Mouse (Mus musculus): ENCODE results near the gene Sdccag8. TPM values are rescaled to one million over a fixed set of nuclear protein-coding genes. Genes with fewer than 3 reads are reported as not detected.
"Not testable (repeated sequence)": the region's sequence is repeated elsewhere in the genome, so short reads cannot be mapped to it uniquely, and the experiment has no call there.

Gene Sdccag8
- total RNA-seq, 2 experiments from 2014 or later, result 11.2 to 12.7 TPM

GRCm38 (mm10) chr1:176826931-176827330, 12.5 kb downstream of the Sdccag8 start:
- intact Hi-C loops (cut with DNase I), result no loop called here
- DNase-seq (ENCODE audit: extremely low spot score in 1 of 2, low spot score in 2 of 2), result no peak

- DNase-seq (ENCODE audit: extremely low spot score in 1 of 2, low spot score in 2 of 2), result no peak
- intact Hi-C loops (cut with DNase I), result no loop called here
Measured at GRCm38 (mm10) chr1:176827365-176827764, 12.9 kb downstream of the Sdccag8 start.

GRCm38 (mm10) chr1:176827945-176828485, 13.6 kb downstream of the Sdccag8 start:
- intact Hi-C loops (cut with DNase I), result no loop called here

GRCm38 (mm10) chr1:176828666-176829065, 14.2 kb downstream of the Sdccag8 start:
- intact Hi-C loops (cut with DNase I), result no loop called here
- no peak for DNase-seq (ENCODE audit: extremely low spot score in 1 of 2, low spot score in 2 of 2)

More at GRCm38 (mm10) chr1:176827945-176828485, 13.6 kb downstream of the Sdccag8 start:
- DNase-seq (ENCODE audit: extremely low spot score in 1 of 2, low spot score in 2 of 2), result no peak

- intact Hi-C loops (cut with DNase I), result no loop called here
- no peak for DNase-seq (ENCODE audit: extremely low spot score in 1 of 2, low spot score in 2 of 2)
Measured at GRCm38 (mm10) chr1:176832071-176832470, 17.6 kb downstream of the Sdccag8 start.

GRCm38 (mm10) chr1:176832607-176833006, 18.1 kb downstream of the Sdccag8 start:
- intact Hi-C loops (cut with DNase I), result no loop called here
- no peak for DNase-seq (ENCODE audit: extremely low spot score in 1 of 2, low spot score in 2 of 2)

- intact Hi-C loops (cut with DNase I), result no loop called here
- no peak for DNase-seq (ENCODE audit: extremely low spot score in 1 of 2, low spot score in 2 of 2)
Measured at GRCm38 (mm10) chr1:176833257-176833656, 18.8 kb downstream of the Sdccag8 start.

- intact Hi-C loops (cut with DNase I), result no loop called here
Measured at GRCm38 (mm10) chr1:176833948-176834347, 19.5 kb downstream of the Sdccag8 start.

GRCm38 (mm10) chr1:176834880-176835279, 20.4 kb downstream of the Sdccag8 start:
- intact Hi-C loops (cut with DNase I), result no loop called here
- no peak for DNase-seq (ENCODE audit: extremely low spot score in 1 of 2, low spot score in 2 of 2)

More at GRCm38 (mm10) chr1:176833948-176834347, 19.5 kb downstream of the Sdccag8 start:
- DNase-seq (ENCODE audit: extremely low spot score in 1 of 2, low spot score in 2 of 2), result no peak

- DNase-seq (ENCODE audit: extremely low spot score in 1 of 2, low spot score in 2 of 2), result peak in 1 of 2 experiments; percentile 33
- intact Hi-C loops (cut with DNase I), result no loop called here
Measured at GRCm38 (mm10) chr1:176835501-176836294, 21.2 kb downstream of the Sdccag8 start.

GRCm38 (mm10) chr1:176836562-176836961, 22.1 kb downstream of the Sdccag8 start:
- DNase-seq (ENCODE audit: extremely low spot score in 1 of 2, low spot score in 2 of 2); intact Hi-C loops (cut with DNase I): not testable (repeated sequence)

- intact Hi-C loops (cut with DNase I), result no loop called here
- DNase-seq (ENCODE audit: extremely low spot score in 1 of 2, low spot score in 2 of 2), result no peak
Measured at GRCm38 (mm10) chr1:176845082-176845977, 30.9 kb downstream of the Sdccag8 start.

GRCm38 (mm10) chr1:176847118-176847859, 32.8 kb downstream of the Sdccag8 start:
- intact Hi-C loops (cut with DNase I), result no loop called here
- no peak for DNase-seq (ENCODE audit: extremely low spot score in 1 of 2, low spot score in 2 of 2)

GRCm38 (mm10) chr1:176848613-176849290, 34.3 kb downstream of the Sdccag8 start:
- intact Hi-C loops (cut with DNase I), result no loop called here

GRCm38 (mm10) chr1:176849377-176849776, 34.9 kb downstream of the Sdccag8 start:
- intact Hi-C loops (cut with DNase I), result no loop called here
- no peak for DNase-seq (ENCODE audit: extremely low spot score in 1 of 2, low spot score in 2 of 2)

More at GRCm38 (mm10) chr1:176848613-176849290, 34.3 kb downstream of the Sdccag8 start:
- DNase-seq (ENCODE audit: extremely low spot score in 1 of 2, low spot score in 2 of 2), result no peak

GRCm38 (mm10) chr1:176851401-176851800, 36.9 kb downstream of the Sdccag8 start:
- intact Hi-C loops (cut with DNase I), result no loop called here
- DNase-seq (ENCODE audit: extremely low spot score in 1 of 2, low spot score in 2 of 2), result no peak

- DNase-seq (ENCODE audit: extremely low spot score in 1 of 2, low spot score in 2 of 2), result no peak
- intact Hi-C loops (cut with DNase I), result no loop called here
Measured at GRCm38 (mm10) chr1:176852813-176853590, 38.5 kb downstream of the Sdccag8 start.
